Mouse (Mus musculus) left cerebral cortex, adult 11 months (tissue): Measurements from ENCODE around the gene Zfp212.

Experiments
- DNase-seq: peaks from one replicate; pipeline ENCODE4 v3.0.0; 2022; ENCODE audit warnings: low spot score

Gene Zfp212

DNA sequence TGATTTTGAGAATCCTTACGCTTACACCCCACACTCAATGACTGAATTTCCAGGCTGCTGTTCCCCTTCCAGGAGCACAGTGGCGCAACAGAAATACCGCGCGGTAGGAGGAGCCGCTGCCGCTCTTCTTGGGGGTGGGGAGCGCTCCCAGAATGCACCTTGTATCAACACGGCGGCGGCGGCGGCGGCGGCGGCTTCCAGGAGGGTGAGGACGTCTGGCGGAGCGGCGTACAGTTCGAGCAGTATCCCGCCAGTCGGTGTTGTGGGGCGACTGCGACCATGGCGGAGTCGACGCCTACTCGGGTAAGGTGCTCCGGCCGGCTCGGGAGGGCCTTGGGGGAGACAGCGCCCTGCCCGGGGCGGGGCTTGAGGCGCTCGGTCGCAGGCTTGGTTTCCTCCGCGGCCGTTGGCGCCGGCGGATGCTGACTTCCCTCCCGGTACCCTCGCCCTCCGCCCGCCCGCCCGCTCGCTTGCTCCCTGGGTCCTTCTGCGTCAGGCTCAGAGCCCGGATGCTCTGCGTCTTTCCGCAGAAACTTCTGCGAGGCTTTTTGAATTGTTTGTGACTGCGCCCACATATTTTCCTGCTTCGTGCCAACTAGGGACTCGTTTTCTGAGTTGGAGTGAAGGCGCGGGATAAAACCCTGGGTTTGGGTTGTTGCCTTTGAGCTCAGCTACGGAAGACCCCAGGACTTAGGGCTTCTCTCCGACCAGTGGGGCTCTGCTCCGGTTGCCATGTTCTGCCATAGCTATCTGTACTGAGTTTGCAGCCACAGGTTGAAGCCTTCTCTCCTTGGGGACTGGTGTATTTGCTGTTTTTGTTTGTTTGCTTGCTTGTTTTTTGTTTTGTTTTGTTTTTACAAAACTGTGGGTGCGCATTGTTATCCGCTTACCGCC, at the start of gene Zfp212:
Gene Zfp212 (plus strand): TSS at position 30 of the 894 bp plus-strand sequence.
- peak; percentile 83 for DNase-seq

DNA sequence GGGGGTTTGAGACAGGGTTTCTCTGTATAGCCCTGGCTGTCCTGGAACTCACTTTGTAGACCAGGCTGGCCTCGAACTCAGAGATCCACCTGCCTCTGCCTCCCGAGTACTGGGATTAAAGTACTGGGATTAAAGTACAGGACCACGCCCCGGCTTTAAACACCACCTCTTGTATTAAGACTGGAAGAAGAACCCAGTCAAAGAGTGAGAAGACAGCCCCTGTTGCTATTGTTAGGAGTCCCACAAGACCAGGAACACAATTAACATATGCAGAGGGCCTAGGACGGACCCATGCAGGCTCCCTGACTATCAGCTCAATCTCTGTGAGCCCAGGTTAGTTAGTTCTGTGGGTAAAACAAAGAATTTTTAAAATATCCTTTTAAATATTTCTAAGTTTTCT, 48.0 kb upstream of the Zfp212 start:
- DNase-seq, result no peak

DNA sequence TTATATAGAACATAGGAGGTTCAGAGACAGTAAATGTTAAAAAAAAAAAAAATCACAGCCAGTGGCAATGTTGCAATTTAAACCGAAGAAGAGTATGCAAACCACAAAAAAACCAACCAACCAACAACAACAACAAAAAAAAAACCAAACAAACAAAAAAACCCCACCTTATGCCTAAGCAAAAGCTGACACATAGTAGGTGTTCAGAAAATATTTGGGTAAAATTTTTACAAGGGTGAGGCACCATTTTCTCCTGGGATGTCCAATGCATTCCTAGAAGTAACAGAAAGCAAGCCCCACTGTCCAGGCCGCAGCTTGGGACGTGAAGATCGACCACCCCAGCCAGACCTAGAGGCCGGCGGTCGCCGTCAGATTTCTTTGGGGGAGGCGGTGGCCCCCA, 43.2 kb upstream of the Zfp212 start, which contains the start of gene Zfp282:
Gene Zfp282 (plus strand): TSS at position 147 of the 400 bp plus-strand sequence.
- no peak for DNase-seq

DNA sequence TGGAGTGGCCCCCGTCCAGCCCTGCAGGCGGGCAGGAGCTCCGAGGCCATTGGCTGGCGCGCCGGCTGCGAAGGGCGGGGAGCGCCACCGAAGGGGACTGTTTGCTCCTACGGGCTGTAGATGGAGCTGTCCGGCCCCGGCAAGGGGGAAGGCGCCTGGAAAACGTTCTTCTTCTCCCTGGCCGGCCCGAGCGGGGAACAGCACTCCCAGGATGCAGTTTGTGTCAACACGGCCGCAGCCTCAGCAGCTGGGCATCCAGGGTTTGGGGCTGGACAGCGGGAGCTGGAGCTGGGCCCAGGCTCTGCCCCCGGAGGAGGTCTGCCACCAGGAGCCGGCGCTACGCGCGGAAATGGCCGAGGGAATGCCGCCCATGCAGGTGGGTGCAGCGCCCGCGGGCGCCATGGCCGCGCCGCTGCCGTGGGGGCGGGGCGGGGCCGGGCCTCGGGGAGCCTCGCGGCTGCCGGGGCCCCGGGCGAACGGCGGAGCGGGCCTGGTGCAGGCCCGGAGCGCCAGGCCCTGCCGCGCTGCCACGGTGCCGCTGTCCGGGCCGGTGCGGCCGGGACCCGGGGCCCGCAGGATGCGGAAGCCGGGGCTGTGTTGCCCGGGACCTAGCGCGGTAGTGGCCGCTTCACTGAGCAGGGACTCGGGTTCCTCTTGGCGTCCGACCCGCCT, 42.7 kb upstream of the Zfp212 start:
- DNase-seq, result peak; percentile 85

DNA sequence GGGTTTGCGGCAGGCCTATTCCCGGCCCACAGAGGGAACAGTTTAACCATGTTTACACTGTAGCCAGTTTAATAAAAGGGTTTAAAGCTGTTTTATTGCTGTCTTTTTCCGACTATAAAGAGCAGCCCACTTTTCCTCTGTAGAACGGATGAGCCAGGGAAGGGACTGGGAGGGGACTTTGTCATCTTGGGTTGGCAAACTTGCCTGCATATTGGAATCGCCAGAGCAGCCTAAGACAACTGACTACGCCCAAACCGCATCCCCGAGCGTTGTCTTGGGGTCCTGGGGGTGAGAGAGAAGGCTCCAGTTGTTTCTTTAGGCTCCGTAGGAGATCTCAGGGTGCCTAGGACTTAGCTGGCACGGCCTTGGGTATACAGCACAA, 42.2 kb upstream of the Zfp212 start:
- no peak for DNase-seq

DNA sequence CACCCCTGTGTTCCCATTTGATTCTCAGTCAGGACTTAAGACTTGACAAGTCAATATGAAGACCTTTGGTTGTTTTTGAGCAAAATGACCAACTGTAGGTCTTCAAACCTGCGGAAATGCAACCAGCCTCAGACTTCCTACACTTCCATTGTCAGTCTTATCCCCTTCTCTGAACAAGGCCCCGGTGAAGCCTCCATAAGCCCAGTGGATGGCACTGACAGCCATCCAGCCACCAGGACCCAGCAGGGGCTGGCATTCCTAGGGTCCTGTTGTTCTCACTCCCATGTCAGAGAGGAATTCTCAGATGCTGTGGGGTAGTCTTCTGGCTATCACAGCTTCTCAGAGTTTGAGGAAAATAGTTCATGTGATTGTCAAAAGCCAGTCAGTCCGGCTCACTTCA, 41.7 kb upstream of the Zfp212 start:
- no peak for DNase-seq

DNA sequence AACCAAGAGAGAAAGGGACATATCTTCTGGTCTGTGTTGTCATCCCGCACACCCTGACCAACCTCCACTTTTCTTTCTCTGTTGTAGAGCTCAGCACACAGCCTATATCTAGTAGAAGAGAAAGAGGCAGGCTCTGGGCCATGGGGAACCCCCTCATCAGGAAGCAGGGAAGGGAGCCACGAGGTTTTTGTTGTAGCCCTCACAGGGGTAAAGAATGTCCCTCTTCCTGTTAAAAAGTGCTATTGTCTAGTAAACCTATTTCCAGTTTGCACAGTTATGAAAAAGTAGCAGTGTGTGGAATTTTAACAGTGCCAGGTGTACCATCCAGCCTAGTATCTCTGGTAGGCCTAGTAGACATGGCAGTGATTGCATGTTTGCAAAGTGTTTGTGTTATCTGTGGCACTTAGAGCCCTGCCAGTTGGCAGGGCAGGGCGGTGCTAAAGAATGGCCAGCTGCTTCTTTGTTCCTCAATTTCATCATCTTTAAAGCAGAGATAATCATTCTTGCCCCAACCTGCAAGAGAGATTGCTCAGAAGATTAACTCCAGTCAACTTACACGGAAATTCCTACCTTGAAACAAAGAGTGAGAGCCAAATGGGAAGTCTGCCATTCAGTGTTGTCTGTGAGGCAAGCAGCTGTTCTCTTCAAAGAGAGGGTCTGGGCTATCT, 41.1 kb upstream of the Zfp212 start:
- DNase-seq, result no peak

DNA sequence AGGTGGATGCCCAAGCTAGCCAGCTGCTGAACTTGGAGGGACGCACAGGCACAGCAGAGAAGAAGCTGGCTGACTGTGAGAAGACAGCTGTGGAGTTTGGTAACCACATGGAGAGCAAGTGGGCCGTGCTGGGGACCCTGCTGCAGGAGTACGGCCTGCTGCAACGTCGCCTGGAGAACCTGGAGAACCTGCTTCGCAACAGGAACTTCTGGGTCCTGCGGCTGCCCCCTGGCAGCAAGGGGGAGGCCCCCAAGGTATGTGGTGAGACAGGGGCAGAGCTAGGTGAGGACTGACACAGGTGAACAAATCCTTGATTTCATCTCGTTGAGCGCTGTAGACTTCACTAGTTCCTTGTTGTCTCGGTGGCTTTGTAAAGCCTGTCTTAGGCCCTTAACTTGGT, 40.1 kb upstream of the Zfp212 start:
- DNase-seq, result no peak

DNA sequence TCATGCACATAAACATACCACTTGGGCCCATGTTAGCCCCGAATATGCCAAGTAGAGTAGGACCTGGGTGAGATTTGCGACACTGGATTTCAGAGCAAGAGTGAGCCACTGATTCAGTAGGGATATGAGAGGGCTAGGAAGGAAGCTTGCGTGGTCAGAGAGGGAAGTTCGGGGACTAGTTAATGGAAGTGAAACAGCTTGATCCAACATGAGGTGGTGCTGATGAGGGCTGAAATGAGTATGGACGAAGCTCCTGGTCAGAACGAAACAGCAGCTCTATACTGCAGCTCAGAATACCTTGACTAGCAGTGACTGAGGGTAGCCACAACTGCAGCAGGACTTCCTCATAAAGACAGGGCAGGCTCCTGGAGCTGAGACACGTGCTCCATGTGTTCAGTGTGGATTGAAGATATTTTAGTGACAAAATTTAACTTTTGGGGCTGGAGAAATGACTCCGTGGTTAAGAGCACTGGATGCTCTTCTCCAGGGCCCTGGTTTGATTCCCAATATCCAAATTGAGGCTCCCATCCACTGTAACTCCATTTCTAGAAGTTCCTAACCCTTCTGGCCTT, 31.4 kb upstream of the Zfp212 start:
- DNase-seq, result no peak

DNA sequence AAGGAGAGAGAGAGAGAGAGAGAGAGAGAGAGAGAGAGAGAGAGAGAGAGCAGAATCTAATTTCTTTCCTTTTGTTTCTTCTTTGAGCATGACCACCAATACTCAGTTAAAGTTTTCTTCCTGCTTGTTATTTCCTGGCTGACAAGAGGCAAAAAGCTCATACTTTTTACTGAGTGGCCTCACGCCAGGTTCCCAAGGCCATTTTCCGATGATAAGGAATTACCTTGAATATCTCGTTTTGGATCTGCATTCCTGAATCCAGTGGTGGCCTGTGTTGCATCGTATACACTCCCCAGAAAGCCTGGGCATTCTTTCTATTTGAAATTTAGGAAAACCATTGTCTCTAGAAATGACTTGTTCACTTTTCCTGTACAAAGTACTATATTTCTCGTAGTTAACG, 20.9 kb upstream of the Zfp212 start:
- DNase-seq, result no peak

DNA sequence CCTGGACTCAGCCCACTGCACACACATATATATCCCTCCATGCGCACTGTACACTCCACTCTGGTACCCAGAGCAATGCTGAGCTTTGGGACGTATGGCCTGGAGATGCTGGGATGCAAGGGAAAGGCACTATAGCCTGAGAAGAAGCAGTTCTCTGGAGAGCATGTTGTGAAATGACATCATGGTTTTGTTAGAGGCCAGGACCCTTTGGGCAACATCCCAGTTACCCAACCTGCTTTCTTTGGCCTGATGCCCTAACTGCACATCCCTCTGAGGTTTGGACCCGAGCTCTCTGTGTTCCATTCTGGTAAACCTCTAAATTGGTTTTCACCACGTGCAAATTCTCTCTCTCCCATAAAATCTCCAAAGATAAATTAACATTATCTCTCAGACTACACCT, 16.7 kb upstream of the Zfp212 start:
- no peak for DNase-seq

DNA sequence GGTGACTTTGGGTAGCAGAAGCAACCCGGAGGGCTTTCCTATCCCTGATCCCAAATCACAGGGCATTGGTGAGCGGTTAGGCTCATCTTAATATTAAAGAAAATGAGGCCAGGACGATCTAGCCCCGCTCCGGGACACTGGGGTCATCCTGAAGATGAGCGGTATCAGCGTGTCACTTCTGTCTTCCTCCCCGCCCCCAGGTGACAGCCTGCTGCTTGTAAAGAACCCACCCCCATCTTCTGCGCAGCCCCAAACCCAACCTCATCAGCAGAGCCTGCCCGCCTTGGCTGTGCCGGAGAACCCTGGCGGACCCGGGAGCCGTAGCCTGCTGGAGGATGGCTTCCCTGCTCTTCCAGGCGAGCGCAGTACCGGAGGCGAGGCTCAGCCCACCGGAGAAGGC, 15.9 kb upstream of the Zfp212 start:
- no peak for DNase-seq

DNA sequence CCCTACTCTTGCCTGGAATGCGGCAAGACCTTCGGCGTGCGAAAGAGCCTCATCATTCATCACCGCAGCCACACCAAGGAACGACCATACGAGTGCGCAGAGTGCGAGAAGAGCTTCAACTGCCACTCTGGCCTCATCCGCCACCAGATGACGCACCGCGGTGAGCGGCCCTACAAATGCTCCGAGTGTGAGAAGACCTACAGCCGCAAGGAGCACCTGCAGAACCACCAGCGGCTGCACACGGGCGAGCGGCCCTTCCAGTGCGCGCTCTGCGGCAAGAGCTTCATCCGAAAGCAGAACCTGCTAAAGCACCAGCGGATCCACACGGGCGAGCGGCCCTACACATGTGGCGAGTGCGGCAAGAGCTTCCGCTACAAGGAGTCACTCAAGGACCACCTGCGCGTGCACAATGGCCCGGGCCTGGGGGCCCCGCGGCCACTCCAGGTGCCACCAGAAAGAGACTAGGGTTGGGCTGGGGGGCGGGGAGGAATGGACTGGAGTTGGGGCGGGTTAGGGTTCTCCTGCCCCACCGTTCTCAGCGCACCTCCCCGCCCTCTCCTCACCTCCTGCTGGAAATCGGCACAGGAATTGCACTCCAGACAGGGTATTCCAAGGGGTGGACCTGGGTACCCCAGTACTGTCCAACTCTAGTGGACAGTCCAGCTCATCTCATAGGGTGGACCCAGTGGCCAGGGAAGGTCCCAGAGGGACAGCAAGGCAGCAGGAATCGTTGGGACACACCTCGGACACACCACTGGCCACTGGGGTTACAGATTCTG, 15.2 kb upstream of the Zfp212 start:
- DNase-seq, result no peak

DNA sequence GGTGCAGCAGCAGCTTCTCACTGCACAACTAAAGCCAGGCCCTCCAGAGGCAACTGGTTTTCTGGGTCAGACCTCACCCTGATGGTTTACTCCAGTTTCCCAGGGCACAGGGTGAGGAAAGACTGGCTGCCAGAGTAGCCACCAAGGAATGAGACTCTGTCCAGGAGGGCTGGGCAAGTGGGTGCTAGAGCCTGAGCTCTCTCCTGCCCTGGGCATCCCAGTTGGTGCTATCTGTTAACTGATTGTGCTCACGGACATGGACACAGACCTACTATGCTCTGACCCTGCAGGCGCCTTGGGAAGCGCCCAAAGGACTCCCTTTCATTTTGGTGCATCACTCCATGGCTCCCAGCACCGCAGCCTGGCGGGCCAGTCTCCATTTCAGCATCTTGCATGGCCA, 13.9 kb upstream of the Zfp212 start:
- DNase-seq, result no peak

DNA sequence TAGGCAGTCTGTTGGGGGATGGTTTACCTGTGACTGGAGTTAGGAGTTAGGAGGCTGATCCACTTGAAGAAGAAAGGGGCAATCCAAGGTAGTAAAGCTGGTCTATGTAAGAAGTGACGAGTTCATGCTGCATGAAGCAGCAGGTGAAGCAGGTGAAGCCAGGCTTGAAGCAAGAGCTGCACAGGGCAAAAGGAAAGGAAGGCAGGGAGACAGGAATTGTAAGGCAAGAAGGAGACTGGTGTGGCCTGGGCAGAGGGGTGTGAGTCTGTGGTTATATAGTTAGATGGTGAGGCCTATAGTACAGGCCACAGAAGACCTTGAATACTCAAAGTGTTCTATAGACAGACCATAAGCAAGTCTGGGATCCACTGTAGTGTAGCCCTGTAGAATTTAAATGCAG, 11.3 kb upstream of the Zfp212 start:
- DNase-seq, result no peak

DNA sequence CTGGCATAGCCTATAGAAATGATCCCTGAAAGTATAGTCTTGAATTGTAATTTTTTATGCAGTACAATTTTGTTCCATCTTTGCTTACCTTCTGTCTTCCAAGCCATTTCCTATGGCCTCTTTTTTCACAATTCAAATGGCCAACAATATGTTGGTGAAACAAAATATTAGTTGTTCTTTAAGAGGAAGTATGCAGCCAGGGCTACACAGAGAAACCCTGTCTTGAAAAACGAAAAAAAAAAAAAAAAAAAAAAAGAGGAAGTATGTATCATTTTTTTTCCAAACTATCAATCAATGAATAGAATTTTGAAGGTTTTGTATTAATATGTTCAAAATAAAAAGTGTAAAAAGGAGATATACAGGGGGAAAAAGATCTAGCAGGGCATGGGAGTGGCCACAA, 8.6 kb upstream of the Zfp212 start:
- no peak for DNase-seq

DNA sequence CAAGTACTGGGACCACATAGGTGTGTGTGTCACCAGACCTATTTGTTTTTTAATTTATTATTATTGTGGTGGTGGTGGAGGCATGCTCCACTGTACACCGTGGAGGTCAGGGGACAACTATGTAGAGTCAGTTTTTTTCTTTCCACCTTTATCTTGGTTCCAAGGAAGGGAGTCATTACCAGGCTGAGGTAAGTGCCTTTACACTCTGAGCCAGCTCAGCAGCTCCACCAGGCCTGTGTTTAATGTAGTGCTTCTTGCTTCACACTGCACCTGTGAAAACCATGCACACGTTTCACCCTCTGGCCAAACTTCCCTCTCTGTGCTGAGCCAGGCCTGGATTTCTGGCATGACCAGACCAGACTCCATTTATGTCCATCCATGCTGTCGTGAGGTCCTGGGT, 7.3 kb upstream of the Zfp212 start:
- no peak for DNase-seq

DNA sequence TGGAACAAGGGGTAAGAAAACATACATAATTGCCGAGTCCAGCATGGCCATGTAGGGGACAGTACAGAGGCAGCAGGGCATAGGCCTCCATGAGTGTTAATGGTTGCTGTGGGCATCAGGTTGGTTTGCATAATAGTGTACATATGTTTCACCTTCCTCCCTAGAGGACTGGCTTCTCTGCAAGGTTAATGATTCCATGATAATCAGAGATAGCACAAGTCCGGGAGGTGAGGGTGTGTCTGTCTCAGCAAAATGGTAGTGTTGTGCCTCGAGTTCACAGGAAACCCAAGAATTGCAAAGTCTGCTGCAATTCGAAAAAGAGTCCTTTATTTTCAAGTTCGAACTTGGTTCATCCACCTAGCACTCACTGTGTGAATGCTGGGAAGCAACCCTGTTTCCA, 3.2 kb upstream of the Zfp212 start:
- no peak for DNase-seq

DNA sequence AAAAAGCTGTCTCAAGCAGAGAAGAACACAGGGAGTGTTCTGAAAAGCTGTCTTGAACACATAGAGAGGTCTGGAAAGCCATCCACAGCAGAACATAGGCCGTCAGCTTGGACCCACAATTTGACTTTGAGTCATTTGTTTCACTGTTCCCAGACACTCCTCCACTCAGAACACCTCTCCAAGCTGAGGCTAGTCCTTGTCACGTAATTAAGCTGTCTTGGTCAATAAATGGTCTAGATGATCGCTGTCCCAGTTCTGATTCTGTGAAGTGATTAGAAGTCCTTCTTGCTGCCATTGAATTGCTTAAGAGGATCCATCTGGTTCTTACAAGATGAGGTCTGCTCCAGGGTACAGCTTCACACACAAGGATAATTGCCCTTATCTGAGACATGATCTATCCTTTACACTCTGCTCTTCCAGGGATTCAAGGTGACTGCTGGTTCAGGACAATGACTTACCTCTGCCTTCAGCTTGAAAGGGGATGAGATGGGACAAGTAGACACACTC, 1.5 kb upstream of the Zfp212 start:
- no peak for DNase-seq

DNA sequence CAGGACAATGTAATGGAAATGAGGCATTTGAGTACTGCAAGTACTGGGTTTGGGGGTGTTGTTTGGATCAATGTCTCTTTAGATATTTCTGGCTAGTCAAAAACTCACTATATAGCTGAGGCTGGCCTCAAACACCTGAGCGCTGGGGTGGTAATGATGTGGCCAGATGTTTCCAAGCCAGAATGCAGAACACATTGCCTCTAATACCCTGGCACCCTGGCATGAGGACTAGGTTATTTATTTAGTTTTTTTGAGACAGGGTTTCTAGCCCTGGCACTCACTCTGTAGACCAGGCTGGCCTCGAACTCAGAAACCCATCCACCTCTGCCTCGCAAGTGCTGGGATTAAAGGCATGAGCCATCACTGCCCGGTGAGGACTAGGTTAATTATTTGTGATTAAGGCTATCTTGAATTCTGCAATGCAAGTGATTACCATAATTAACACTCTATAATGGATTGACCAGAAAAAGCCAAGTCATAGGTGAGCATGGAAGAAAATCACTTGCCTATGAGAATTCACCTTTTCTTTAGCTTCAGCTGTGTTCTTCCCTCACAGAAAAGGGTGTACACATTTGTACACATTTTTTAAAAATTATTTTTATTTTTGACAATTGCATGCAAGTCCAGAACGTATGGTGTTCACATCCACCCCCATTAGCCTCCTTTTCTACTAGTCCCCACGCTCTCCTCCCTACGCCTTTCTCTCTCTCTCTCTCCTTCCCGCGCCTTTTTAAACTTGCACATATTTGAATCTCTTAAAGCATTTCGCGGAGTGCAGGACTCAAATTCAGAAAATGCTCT, 430 bp upstream of the Zfp212 start:
- no peak for DNase-seq

DNA sequence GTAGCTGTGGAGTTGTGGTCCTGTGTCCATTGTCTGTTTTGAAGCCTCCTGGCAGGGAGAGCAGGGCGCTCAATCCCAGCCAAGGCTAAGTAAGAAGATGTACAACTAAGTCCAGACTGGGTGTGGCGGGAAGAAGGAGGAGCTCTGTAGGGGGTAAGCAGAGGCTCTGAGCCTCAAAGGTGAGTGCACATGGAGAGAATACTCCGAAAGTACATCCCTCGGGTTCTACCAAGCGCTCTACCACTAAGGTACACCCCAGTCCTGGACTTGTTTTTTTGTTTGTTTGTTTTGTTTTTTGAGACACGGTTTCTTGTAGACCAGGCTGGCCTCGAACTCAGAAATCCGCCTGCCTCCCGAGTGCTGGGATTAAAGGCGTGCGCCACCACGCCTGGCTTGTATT, 22.2 kb downstream of the Zfp212 start:
- no peak for DNase-seq
